Mouse (Mus musculus) heart, embryonic 11.5 days (tissue): Measurements from ENCODE around the gene Sfta2. TPM values are rescaled to one million over a fixed set of nuclear protein-coding genes. Genes with fewer than 3 reads are reported as not detected.

Experiments
- ATAC-seq: fragments of 200-750 bp; cut with Nextera tagmentation; replicated peaks from 2 replicates; pipeline ENCODE4 v1.8.0; 2017; ENCODE audit warnings: moderate library complexity; ENCODE audit not compliant: insufficient number of reproducible peaks, low FRiP score, low TSS enrichment
- H3K27ac ChIP-seq: fragments of 300-500 bp; sonication (generic); 2 replicates; pipeline ENCODE4 v1.5.1; 2014; ENCODE audit warnings: mild to moderate bottlenecking, low read depth, low read length
- H3K27me3 ChIP-seq: fragments of 300-500 bp; sonication (generic); 2 replicates; pipeline ENCODE4 v1.6.1; 2014; ENCODE audit warnings: mild to moderate bottlenecking, low read length, mixed read lengths; ENCODE audit not compliant: control insufficient read depth, insufficient read depth
- H3K36me3 ChIP-seq: fragments of 300-500 bp; sonication (generic); 2 replicates; pipeline ENCODE4 v1.6.1; 2014; ENCODE audit warnings: mild to moderate bottlenecking, low read length, moderate library complexity, mixed read lengths; ENCODE audit not compliant: control insufficient read depth, insufficient read depth
- H3K4me1 ChIP-seq: fragments of 300-500 bp; sonication (generic); 2 replicates; pipeline ENCODE4 v1.6.1; 2014; ENCODE audit warnings: low read length; ENCODE audit not compliant: control insufficient read depth, insufficient read depth
- H3K4me2 ChIP-seq: fragments of 300-500 bp; sonication (generic); 2 replicates; pipeline ENCODE4 v1.6.1; 2014; ENCODE audit warnings: mild to moderate bottlenecking, moderate library complexity
- H3K4me3 ChIP-seq: fragments of 300-500 bp; sonication (generic); 2 replicates; pipeline ENCODE4 v1.5.1; 2014; ENCODE audit warnings: low read depth, low read length
- H3K9ac ChIP-seq: fragments of 300-500 bp; sonication (generic); 2 replicates; pipeline ENCODE4 v1.6.1; 2014; ENCODE audit warnings: mild to moderate bottlenecking, low read depth, low read length, moderate library complexity
- H3K9me3 ChIP-seq: fragments of 300-500 bp; sonication (generic); replicated peaks from 2 replicates; pipeline ENCODE4 v1.6.1; 2016; ENCODE audit warnings: low read length; ENCODE audit not compliant: control insufficient read depth
- WGBS: fragments of 180-500 bp; shearing (Covaris S2); extraction: QIAGEN DNeasy Blood & Tissue Kit; methylation state at CpG from one replicate; pipeline ENCODE4 v1.1.7; 2014; ENCODE audit not compliant: insufficient replicate concordance; 5-methylcytosine and 5-hydroxymethylcytosine counted together
- polyA plus RNA-seq: library from polyadenylated mRNA; unstranded; fragments of >200 nt; fragmentation: Nextera tagmentation; extraction: Ambion mirVana; gene quantifications from 2 replicates; pipeline ENCODE4 v1.2.1, GENCODE M21; 2014

Sfta2 gene
- polyA plus RNA-seq, 1 experiment from 2014 or later, result not detected

DNA sequence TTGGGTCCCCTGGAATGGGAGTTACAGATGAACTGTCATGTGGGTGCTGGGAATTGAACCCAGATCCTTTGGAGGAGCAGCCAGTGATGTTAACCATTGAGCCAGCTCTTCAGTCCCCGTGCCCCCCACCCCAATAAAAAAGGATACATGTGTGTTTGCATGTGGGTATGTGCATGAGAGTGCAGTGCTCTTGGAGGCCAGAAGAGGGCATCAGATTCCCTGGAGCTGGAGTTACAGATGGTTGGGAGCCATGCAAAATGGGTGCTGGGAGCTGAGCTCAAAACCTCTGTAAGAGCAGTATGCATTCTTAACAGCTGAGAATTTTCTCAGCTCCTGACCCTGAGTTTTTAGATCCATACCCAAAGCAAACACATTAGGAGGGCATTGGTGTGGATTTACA lies 14.1 kb upstream of the Sfta2 start:
- 0 out of 2 replicates have a peak, but pooled peaks cover 3% of the 10 kb centered on the region for H3K4me1 ChIP-seq
- H3K9me3 ChIP-seq, result 0 out of 2 replicates have a peak, but pooled peaks cover 3% of the 10 kb centered on the region
- H3K36me3 ChIP-seq, result no peaks in the 10 kb centered on the region
- H3K9ac ChIP-seq, result no peak overlapping the region
- WGBS, result 73% methylated on average over 1 of the region's 1 CpGs
- no peak for ATAC-seq
- no peak overlapping the region for H3K4me3 ChIP-seq
- no peak overlapping the region for H3K4me2 ChIP-seq
- no peaks in the 10 kb centered on the region for H3K27me3 ChIP-seq
- no peak overlapping the region for H3K27ac ChIP-seq

DNA sequence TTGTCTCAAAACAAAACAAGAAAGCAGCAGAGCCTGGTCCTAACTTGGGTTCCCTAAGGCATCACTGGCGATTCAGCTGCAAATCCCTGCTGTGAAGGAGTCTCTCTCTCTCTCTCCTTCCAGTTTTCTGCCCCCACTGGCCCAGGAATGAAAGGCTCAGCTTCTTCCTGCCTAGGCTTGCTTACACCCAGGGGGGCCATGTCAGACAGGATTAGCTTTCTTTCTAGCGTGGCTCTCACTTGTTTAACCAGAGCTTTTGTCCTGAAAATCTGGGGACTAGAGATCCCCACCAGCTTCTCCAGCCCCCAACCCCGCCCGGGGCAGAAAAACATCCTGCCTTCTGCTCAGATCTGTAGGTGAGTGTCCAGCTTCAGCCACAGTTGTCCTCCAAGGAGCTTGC lies 13.0 kb upstream of the Sfta2 start:
- Histone ChIP-seq H3K4me2 (no peak overlapping the region), H3K36me3 (no peaks in the 10 kb centered on the region), H3K4me3 (no peak overlapping the region), H3K4me1 (0 out of 2 replicates have a peak, but pooled peaks cover 3% of the 10 kb centered on the region), H3K27ac (no peak overlapping the region), H3K27me3 (no peaks in the 10 kb centered on the region), H3K9me3 (0 out of 2 replicates have a peak, but pooled peaks cover 3% of the 10 kb centered on the region), H3K9ac (no peak overlapping the region)
- no peak for ATAC-seq
- 27% methylated on average over 4 of the region's 4 CpGs for WGBS

DNA sequence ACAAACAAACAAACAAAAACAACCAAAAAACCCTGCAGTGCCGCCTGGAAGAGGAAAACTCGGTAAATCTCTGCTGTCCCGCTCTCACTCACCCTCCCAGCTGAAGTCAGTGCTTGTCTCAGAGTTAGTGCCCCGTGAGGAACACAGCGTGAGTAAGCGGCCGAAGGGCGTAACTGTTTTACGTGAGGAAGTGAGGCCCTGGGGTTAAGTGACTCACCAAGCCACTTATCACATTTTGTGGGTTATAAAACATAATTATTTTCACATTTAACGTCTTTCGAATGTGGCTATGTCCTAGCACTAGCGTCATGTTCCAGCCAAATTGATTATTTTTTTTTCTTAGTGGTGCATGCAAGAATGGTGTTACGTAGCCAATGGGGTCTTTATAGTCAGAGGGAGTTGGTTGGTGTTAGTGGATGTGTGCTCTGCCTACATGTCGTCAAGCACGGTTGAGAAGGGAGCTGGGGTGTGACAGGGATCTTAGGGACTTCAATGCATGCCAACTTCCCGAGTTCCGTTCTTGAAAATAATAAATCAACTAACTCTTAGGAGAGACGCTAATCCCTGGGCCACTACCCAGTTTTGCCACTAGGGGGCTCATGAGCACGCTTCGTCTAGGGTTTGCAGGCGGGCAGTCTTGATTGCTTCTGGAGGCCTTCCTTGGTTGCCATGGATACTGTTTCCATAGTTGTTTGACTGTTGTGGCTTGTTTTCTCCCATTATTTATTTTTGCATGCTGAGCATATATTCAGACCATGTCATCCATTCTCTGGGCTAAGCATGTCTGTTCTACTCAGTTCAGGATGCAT lies 10.7 kb upstream of the Sfta2 start:
- no peaks in the 10 kb centered on the region for H3K27me3 ChIP-seq
- H3K9ac ChIP-seq, result no peak overlapping the region
- 0 out of 2 replicates have a peak, but pooled peaks cover 3% of the 10 kb centered on the region for H3K9me3 ChIP-seq
- H3K27ac ChIP-seq, result no peak overlapping the region
- no peaks in the 10 kb centered on the region for H3K36me3 ChIP-seq
- no peak overlapping the region for H3K4me3 ChIP-seq
- H3K4me1 ChIP-seq, result no peaks in the 10 kb centered on the region
- ATAC-seq, result no peak
- 49% methylated on average over 21 of the region's 21 CpGs for WGBS
- no peak overlapping the region for H3K4me2 ChIP-seq

DNA sequence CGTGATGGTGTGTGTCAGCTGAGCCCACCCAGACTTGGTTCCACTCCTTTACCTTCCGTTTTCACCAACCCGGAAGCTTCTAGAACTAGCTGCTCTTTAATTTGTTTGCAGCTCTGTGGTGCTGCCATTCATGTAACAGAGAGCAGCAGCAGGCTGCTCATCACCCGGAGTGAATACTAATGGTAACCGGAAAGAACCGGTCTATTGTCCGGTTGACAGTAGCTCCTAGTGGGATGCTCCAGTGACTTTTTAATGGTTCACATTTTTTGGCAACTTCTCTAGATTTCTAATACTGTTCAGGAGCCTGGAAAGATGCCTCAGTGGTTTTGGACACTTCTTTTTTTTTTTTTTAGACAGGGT lies 10.2 kb upstream of the Sfta2 start:
- whole genome bisulfite sequencing, result 88% methylated on average over 7 of the region's 7 CpGs
- H3K9ac ChIP-seq, result no peak overlapping the region

DNA sequence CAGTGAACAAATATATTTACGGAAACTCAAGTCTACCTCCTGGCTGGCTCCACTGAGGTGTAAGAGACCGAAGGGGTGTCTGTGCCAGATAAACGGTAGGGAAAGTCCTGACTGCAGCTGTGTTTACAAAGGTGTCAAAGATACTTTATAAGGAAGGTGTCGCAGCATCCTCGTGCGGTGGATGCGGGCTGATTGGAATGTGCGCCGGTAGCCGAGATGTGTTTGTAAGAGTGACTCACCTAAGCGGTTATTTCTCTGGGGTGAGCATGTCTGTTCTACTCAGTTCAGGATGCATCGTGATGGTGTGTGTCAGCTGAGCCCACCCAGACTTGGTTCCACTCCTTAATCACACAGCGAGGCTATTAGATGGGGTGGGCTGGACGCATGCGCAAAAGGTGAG lies 9.6 kb upstream of the Sfta2 start:
- no peaks in the 10 kb centered on the region for H3K4me1 ChIP-seq

More for the DNA sequence above, 10.2 kb upstream of the Sfta2 start:
- Histone ChIP-seq H3K4me1 (no peaks in the 10 kb centered on the region), H3K27me3 (no peaks in the 10 kb centered on the region), H3K36me3 (no peaks in the 10 kb centered on the region), H3K9me3 (0 out of 2 replicates have a peak, but pooled peaks cover 3% of the 10 kb centered on the region), H3K27ac (no peak overlapping the region), H3K4me2 (no peak overlapping the region), H3K4me3 (no peak overlapping the region)
- ATAC-seq, result no peak

DNA sequence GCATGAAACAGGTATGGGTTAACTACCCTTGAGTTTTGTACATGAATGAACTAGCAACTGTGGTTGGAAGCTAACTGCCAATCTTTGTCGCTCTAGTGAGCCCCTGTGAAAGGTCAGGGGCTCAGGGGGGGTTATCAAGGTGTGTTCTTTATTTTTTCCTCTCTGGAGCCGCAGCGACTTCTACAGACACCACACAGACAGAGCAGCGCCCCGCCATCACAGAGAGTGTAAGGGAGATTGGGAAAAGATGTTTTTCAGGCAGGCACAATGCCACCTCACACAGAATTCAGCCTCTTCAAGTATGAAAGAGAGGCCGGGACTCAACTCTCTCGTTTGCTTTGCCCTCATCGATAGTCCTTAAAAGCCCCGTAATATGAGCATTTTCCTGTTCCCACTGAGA lies 9.2 kb upstream of the Sfta2 start:
- Histone ChIP-seq H3K4me3 (no peak overlapping the region), H3K4me2 (no peak overlapping the region), H3K9me3 (0 out of 2 replicates have a peak, but pooled peaks cover 2% of the 10 kb centered on the region), H3K4me1 (no peaks in the 10 kb centered on the region), H3K27ac (no peak overlapping the region), H3K36me3 (no peaks in the 10 kb centered on the region), H3K9ac (no peak overlapping the region), H3K27me3 (no peaks in the 10 kb centered on the region)
- no peak for ATAC-seq
- 76% methylated on average over 9 of the region's 9 CpGs for WGBS

More for the DNA sequence above, 9.6 kb upstream of the Sfta2 start:
- Histone ChIP-seq H3K27me3 (no peaks in the 10 kb centered on the region), H3K4me2 (no peak overlapping the region), H3K9me3 (0 out of 2 replicates have a peak, but pooled peaks cover 3% of the 10 kb centered on the region), H3K4me3 (no peak overlapping the region), H3K36me3 (no peaks in the 10 kb centered on the region), H3K27ac (no peak overlapping the region), H3K9ac (no peak overlapping the region)
- WGBS, result 85% methylated on average over 15 of the region's 15 CpGs
- ATAC-seq, result no peak

DNA sequence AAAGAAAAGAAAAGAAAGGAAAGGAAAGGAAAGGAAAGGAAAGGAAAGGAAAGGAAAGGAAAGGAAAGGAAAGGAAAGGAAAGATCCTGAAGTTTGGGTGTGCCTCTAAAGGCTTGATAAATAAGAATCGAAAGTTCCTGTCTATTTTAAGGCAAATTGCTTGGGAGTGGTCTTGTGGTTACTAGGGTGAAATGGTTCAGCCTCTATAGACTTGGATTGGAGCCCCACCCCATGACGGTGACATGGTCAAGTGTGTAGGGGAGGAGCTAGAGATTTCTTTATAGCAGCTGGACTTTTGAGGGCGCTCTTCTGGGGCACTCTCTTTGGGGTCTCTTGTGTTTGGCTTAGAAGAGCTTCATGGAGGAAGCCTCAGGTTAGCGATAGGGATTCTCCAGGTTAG lies 7.6 kb upstream of the Sfta2 start:
- H3K4me1 ChIP-seq, result no peaks in the 10 kb centered on the region
- H3K27me3 ChIP-seq, result no peaks in the 10 kb centered on the region
- no peak overlapping the region for H3K4me2 ChIP-seq
- no peak overlapping the region for H3K27ac ChIP-seq
- H3K4me3 ChIP-seq, result no peak overlapping the region
- no peak for ATAC-seq
- WGBS, result 29% methylated on average over 4 of the region's 4 CpGs
- no peaks in the 10 kb centered on the region for H3K36me3 ChIP-seq
- H3K9ac ChIP-seq, result no peak overlapping the region
- no peaks in the 10 kb centered on the region for H3K9me3 ChIP-seq

DNA sequence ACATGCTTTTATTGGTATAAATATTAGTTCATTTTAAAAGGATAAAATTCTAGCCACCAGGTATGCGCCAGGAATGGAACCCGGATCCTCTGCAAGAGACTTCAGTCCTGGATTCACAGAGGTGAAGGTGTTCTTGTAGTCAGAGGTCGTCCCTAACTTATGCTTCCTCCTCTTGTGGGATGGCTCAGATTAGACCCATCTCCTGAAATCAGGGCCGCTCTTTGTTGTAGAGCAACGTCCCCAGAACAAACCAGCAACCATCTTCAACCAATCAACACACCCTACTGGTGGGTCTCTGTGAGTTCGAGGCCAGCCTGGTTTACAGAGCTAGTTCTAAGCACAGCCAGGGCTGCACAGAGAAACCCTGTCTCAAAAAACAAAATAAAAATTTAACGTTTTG lies 6.9 kb upstream of the Sfta2 start:
- H3K9ac ChIP-seq, result no peak overlapping the region
- no peaks in the 10 kb centered on the region for H3K36me3 ChIP-seq
- H3K4me2 ChIP-seq, result no peak overlapping the region
- H3K27ac ChIP-seq, result no peak overlapping the region
- WGBS, result 72% methylated on average over 7 of the region's 7 CpGs
- H3K9me3 ChIP-seq, result no peaks in the 10 kb centered on the region
- ATAC-seq, result no peak
- no peaks in the 10 kb centered on the region for H3K27me3 ChIP-seq
- H3K4me3 ChIP-seq, result no peak overlapping the region
- no peaks in the 10 kb centered on the region for H3K4me1 ChIP-seq

DNA sequence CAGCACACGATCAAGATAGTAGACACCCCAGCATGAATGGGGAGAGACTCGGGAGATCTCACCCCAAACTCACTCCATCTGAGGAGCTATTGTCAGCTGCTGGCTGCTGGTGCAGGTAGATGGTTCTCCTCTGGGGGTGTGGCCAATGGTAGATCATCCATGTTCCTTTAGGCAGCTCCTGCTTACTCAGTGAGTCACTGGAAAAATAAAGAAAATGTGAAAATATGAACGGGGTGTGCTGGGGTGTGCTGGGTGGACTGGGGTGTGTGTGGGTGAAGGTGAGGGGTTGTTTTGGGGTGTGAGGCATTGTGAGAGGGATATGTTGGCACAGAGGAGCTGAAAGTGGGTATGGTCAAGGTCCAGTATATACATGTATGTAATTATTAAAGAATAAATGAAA lies 4.0 kb upstream of the Sfta2 start:
- Histone ChIP-seq H3K36me3 (no peaks in the 10 kb centered on the region), H3K27ac (no peak overlapping the region), H3K4me3 (no peak overlapping the region), H3K4me2 (no peak overlapping the region), H3K4me1 (no peaks in the 10 kb centered on the region), H3K27me3 (no peaks in the 10 kb centered on the region), H3K9ac (no peak overlapping the region), H3K9me3 (no peaks in the 10 kb centered on the region)
- WGBS, result 85% methylated on average over 3 of the region's 3 CpGs
- ATAC-seq, result no peak
